Mouse (Mus musculus) naive thymus-derived CD4-positive, alpha-beta T cell, adult 5 months (primary cell): Measurements from ENCODE around the gene Utp3. TPM values are rescaled to one million over a fixed set of nuclear protein-coding genes. Genes with fewer than 3 reads are reported as not detected.

Experiments
- polyA plus RNA-seq: library from polyadenylated mRNA; unstranded; fragments of 100-300 nt; shearing (Covaris generic); gene quantifications from one replicate; pipeline ENCODE4 v1.2.1, GENCODE M21; 2017

Gene Utp3
- polyA plus RNA-seq = 93.2 TPM

DNA sequence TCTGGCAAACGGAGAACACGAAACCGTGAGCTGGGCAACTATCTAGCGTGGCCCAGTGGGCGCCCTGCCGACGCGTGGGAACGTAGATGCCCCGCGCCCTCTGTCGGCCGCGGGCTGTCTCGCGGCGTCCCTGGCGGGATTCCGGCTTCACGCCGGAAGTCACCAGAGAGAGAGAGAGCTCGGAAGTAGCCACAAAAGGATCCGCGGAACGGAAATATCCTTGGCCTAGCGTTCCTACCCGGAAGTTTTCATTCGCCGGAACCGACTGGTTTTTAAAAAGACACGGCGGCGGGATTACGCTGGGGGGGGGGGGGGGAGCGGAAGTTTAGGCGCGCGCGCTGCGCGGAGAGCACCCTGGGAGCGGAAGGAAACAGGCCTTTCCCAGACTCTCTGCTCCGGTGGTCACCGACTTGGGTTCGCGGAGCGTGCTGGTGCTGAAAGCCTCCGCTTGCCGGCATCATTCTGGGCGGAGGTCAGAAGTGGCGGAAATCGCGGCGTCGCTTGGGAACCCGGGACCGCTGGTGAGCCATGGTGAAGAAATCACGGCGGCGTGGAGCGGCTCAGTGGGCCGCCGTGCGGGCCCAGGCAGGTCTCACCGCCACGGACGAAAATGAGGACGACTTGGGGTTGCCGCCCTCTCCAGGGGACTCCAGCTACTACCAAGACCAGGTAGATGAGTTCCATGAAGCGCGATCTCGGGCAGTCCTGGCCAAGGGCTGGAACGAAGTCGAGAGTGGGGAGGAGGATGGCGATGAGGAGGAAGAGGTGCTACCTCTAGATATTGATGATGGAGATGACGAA, at the start of gene Utp3:
TSS of gene Utp3 (plus strand) at position 377 of the 801 bp plus-strand sequence.

DNA sequence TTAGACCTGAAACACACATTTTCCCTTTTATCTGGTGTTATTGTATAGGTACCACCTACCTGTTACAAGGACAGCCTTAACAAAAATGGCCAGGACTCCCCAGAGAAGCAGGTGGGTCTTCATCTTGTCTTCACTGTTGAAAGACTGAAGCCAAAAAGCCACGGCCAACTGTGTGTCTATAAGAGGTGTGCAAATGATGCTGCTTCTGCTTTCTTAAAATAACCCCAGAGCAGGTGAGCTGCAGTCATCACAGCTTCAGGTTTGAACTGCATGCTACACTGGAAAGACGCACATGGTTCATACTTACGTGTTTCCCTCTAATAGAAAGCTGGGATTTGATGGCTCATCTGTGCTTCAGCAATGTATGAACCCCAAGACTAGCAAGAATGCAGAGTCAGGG, 26.6 kb upstream of the Utp3 start, which contains the start of gene Jchain:
TSS of gene Jchain (minus strand) at position 235 of the 400 bp plus-strand sequence.

DNA sequence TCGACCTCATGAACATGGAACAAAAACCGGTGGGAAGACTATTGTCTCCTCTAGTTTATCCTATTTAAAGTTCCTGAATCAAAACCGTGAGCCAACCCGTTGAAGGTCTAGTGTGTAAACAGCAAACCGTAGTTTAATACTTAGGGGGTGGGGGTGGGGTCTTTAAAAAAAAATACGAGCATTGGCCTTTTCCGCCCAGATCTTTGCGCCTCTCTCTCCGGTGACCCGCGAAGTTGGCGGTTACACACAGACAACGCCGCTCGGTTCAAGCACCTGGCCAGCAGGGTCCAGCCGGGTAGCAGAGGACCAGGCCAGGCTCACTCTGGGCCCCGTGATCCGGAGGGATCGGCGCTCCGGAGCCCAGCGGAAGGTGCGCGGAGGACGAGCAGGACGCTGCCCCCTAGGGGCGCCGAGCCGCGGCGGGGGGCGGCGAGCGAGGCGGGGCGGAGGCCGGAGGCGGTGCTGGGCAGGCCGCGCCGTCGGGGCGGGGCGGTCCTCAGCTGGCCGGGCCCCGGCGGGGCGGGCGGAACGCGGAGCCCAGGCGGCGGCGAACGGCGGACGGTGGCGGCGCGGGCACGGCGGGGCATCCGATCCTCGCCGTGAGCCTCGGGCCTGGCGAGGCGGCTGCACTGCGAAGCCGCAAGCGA, 10.4 kb downstream of the Utp3 start, which contains the start of gene Rufy3:
TSS of gene Rufy3 (plus strand) at position 540 of the 647 bp plus-strand sequence.

Other genes with a start within 250 kb of the Utp3 start
- not detected for gene Prol1, start 237.2 kb upstream of the Utp3 start, polyA plus RNA-seq
- not detected for gene Amtn, start 178.4 kb upstream of the Utp3 start, polyA plus RNA-seq
- gene Ambn, start 98.5 kb upstream of the Utp3 start, polyA plus RNA-seq = not detected
- not detected for gene Enam, start 66.5 kb upstream of the Utp3 start, polyA plus RNA-seq
- not detected for gene Jchain, start 26.6 kb upstream of the Utp3 start, polyA plus RNA-seq
- 4.9 TPM for gene Rufy3, start 10.6 kb downstream of the Utp3 start, polyA plus RNA-seq
- 46.6 TPM for gene Grsf1, start 121.7 kb downstream of the Utp3 start, polyA plus RNA-seq
- 12.8 TPM for gene Mob1b, start 166.4 kb downstream of the Utp3 start, polyA plus RNA-seq
- 56.5 TPM for gene Dck, start 210.5 kb downstream of the Utp3 start, polyA plus RNA-seq